Mouse (Mus musculus): ENCODE measurements around the gene Raver1.

DNA sequence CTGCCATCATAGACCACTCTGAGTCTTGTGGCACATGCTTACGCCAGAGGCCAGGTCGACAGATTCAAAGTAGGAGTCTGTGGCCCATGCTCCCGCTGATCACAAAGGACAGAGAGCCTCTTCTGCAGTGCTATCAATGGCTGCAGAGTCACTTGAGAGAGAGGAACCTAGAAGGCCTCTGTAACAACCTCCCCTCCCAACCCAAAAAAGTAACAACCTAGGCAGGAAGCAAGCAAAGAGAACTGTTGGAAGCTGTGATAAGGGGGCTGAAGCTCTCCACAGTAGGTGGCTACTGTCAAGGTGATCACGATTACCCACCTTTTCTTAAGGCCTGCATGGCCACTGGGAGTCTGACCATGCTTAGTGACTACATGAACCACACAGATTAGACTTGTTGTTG is 48.2 kb downstream of the Raver1 start:
- TF ChIP-seq CTCF (IDR thresholded peaks at IDR 0.05; ENCODE audit: borderline replicate concordance, insufficient read depth, low read length), result no peak
- no peak for TF ChIP-seq POLR2A (IDR thresholded peaks at IDR 0.05; ENCODE audit: low read depth, low read length)
